Mouse (Mus musculus) ES-E14 (cell line): ENCODE data around the gene Wdr20. TPM values are rescaled to one million over a fixed set of nuclear protein-coding genes. Genes with fewer than 3 reads are reported as not detected.

ENCODE experiments used
- DNase-seq: peaks from one replicate; pipeline ENCODE4 v3.0.0-alpha.2; 2013; ENCODE audit warnings: low read depth, low spot score
- H3K27ac ChIP-seq: 2 replicates; pipeline ENCODE4 v1.5.1; 2012; ENCODE audit warnings: low read depth, mild to moderate bottlenecking, low read length, moderate library complexity, mixed read lengths; ENCODE audit not compliant: poor library complexity, insufficient read depth, severe bottlenecking
- H3K36me3 ChIP-seq: 2 replicates; pipeline ENCODE4 v1.6.1; 2012; ENCODE audit warnings: mild to moderate bottlenecking, low read length, moderate library complexity, mixed read lengths; ENCODE audit not compliant: control insufficient read depth, poor library complexity, insufficient read depth, severe bottlenecking
- H3K4me1 ChIP-seq, 2 experiments: fragments of 150-350 bp in 1 of 2; sonication (generic) in 1 of 2; 2 replicates each; pipeline ENCODE4 v1.6.1; 2012; ENCODE audit warnings: low read length in 2 of 2, mild to moderate bottlenecking in 1 of 2, mixed read lengths in 1 of 2; ENCODE audit not compliant: control insufficient read depth in 2 of 2, insufficient read depth in 2 of 2, poor library complexity in 1 of 2
- H3K4me3 ChIP-seq, 2 experiments: fragments of 150-350 bp in 1 of 2; sonication (generic) in 1 of 2; 2 replicates each; pipeline ENCODE4 v1.5.1; 2012; ENCODE audit warnings: low read length in 2 of 2, low read depth in 1 of 2, mild to moderate bottlenecking in 1 of 2, mixed read lengths in 1 of 2; ENCODE audit not compliant: insufficient read depth in 1 of 2, poor library complexity in 1 of 2, severe bottlenecking in 1 of 2
- H3K9ac ChIP-seq: 2 replicates; pipeline ENCODE4 v1.6.1; 2012; ENCODE audit warnings: low read depth, mild to moderate bottlenecking, low read length, mixed read lengths; ENCODE audit not compliant: poor library complexity, insufficient read depth, severe bottlenecking
- H3K9me3 ChIP-seq: fragments of 150-350 bp; sonication (generic); 2 replicates; pipeline ENCODE4 v1.6.1; 2012; ENCODE audit warnings: low read depth, mild to moderate bottlenecking, low read length; ENCODE audit not compliant: control insufficient read depth, insufficient read depth
- CHD2 ChIP-seq: IDR thresholded peaks from 2 replicates; pipeline ENCODE4 v1.6.1; 2014; ENCODE audit warnings: mild to moderate bottlenecking, low read depth, low read length, inconsistent platforms
- HCFC1 ChIP-seq: IDR thresholded peaks from 2 replicates; pipeline ENCODE4 v1.6.1; 2012; ENCODE audit warnings: low read length, inconsistent platforms, borderline replicate concordance; ENCODE audit not compliant: insufficient read depth
- MAFK ChIP-seq: IDR thresholded peaks from 2 replicates; pipeline ENCODE4 v1.6.1; 2014; ENCODE audit warnings: mild to moderate bottlenecking, low read depth, low read length, inconsistent platforms; ENCODE audit not compliant: insufficient read depth
- ZC3H11A ChIP-seq: IDR thresholded peaks from 2 replicates; pipeline ENCODE4 v1.6.1; 2012; ENCODE audit warnings: low read depth, mild to moderate bottlenecking, inconsistent platforms, low read length, borderline replicate concordance
- ZNF384 ChIP-seq: IDR thresholded peaks from 2 replicates; pipeline ENCODE4 v1.6.1; 2012; ENCODE audit warnings: low read depth, low read length, inconsistent platforms
- in situ Hi-C, 2 experiments: fragments of 600-800 bp; cut with MboI; formaldehyde crosslinking; loops; one replicate each; pipeline ENCODE4 v1.15.1; 2025; ENCODE audit warnings: low sequenced_read_pairs in 2 of 2, inconsistent platforms in 1 of 2; ENCODE audit not compliant: unreplicated experiment in 2 of 2
- total RNA-seq: library from RNA; depleted of rRNA; stranded (reverse); fragments of 300-350 nt; gene quantifications from 2 replicates; pipeline ENCODE4 v1.2.3, GENCODE M21; 2012

The Wdr20 gene
- total RNA-seq, 1 experiment = 30.3 TPM

DNA sequence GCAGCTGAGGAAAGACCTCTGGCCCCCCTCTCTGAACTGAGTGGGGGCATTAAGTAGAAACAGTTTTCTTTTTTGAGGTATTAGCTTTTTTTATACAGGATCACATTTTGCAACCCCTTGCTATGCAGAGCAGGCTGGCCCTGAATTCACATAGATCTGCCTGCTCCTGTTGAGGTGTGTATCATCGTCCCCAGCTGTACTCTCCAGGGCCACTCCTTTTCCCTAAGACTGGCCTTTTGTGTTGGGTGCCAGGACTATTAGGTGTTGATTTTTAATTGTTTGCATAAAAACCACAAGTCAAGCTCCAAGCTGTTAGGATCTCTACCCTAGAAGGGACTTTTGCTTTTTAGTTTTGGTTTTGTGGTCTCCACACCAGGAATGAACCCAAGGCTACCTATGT, 39.7 kb upstream of the Wdr20 start:
- Histone ChIP-seq H3K9ac (peak overlapping the region; percentile 83), H3K4me1 (peaks cover 5 to 12% of the 10 kb centered on the region in 2 experiments; a peak in 3 of 4 replicates), H3K9me3 (no peaks in the 10 kb centered on the region), H3K4me3 (peak overlapping the region in 1 of 2 experiments; percentile 80; a peak in 1 of 4 replicates), H3K27ac (peak overlapping the region; percentile 96), H3K36me3 (peaks cover 22% of the 10 kb centered on the region)
- DNase-seq = no peak
- no peak for TF ChIP-seq ZC3H11A
- no peak for TF ChIP-seq CHD2
- no peak for TF ChIP-seq ZNF384
- TF ChIP-seq MAFK = no peak
- TF ChIP-seq HCFC1 = no peak
- in situ Hi-C loops = loop anchor here in 1 of 2 experiments (25.0 kb wide), 1 partner anchor 839 kb away; the partner anchor contains the start of gene Eif5

- peak overlapping the region; percentile 83 for H3K9ac ChIP-seq
- H3K9me3 ChIP-seq = no peaks in the 10 kb centered on the region
- peaks cover 18% of the 10 kb centered on the region for H3K36me3 ChIP-seq
- H3K4me1 ChIP-seq = peaks cover 7 to 12% of the 10 kb centered on the region in 2 experiments; a peak in 3 of 4 replicates
- no peak for DNase-seq
- TF ChIP-seq ZNF384 (no peak), ZC3H11A (no peak), CHD2 (no peak), MAFK (no peak), HCFC1 (no peak)
- peak overlapping the region; percentile 96; the same call in 1 of the 2 replicates for H3K27ac ChIP-seq
- in situ Hi-C loops = loop anchor here in 1 of 2 experiments (25.0 kb wide), 1 partner anchor 839 kb away; the partner anchor contains the start of gene Eif5
- peak overlapping the region; percentile 41 to 80 for H3K4me3 ChIP-seq
These were observed 39.1 kb upstream of the Wdr20 start for GRCm38 (mm10) chr12:110698523-110699170.

DNA sequence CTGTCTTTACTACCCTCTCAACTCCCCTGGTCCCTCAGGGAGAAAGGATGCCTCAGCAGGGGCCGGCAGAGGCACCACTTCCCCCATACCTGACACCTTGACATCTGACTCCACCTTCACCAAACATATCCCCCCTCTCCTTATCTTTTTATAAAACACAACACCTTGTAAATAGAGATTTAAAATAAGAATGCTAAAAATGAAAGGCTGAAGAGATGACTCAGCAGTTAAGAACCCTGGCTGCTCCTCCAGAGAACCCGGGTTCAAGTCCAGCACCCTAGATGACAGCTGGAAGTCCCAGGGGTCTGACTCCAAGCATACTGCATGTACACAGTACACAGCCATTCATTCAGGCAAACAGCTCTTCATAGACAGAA, 38.6 kb upstream of the Wdr20 start:
- no peak for DNase-seq
- in situ Hi-C loops = loop anchor here in 1 of 2 experiments (25.0 kb wide), 1 partner anchor 838 kb away; the partner anchor contains the start of gene Eif5
- H3K9me3 ChIP-seq = no peaks in the 10 kb centered on the region
- H3K4me3 ChIP-seq = peak overlapping the region; percentile 41 to 80; a peak in 3 of 4 replicates
- TF ChIP-seq MAFK (peak; percentile 83), HCFC1 (no peak)
- peak overlapping the region; percentile 83 for H3K9ac ChIP-seq
- H3K27ac ChIP-seq = peak overlapping the region; percentile 96; the same call in 1 of the 2 replicates
- peaks cover 16% of the 10 kb centered on the region for H3K36me3 ChIP-seq
- peaks cover 7 to 12% of the 10 kb centered on the region in 2 experiments; a peak in 3 of 4 replicates for H3K4me1 ChIP-seq

- DNase-seq = no peak
- Histone ChIP-seq H3K36me3 (peaks cover 2% of the 10 kb centered on the region; the same call in 1 of the 2 replicates), H3K4me1 (peaks cover 7 to 20% of the 10 kb centered on the region in 2 experiments; a peak in 3 of 4 replicates), H3K4me3 (peak overlapping the region in 1 of 2 experiments; percentile 49; a peak in 2 of 4 replicates), H3K9me3 (no peaks in the 10 kb centered on the region), H3K9ac (peak overlapping the region; percentile 79), H3K27ac (peak overlapping the region; percentile 98)
- in situ Hi-C loops = no loop called here
- TF ChIP-seq CHD2 (no peak), ZC3H11A (no peak), MAFK (no peak), ZNF384 (no peak), HCFC1 (no peak)
These were observed 37.0 kb upstream of the Wdr20 start for GRCm38 (mm10) chr12:110700730-110701129.
